Mouse (Mus musculus): Measurements from ENCODE around the gene Cntnap2. TPM values are rescaled to one million over a fixed set of nuclear protein-coding genes. Genes with fewer than 3 reads are reported as not detected.
"Not testable (repeated sequence)": the region's sequence is repeated elsewhere in the genome, so short reads cannot be mapped to it uniquely, and the experiment has no call there.

The Cntnap2 gene
- polyA plus RNA-seq, 1 experiment from 2014 or later, result 6.9 TPM

GRCm38 (mm10) chr6:46502786-46503185 lies 1443.6 kb downstream of the Cntnap2 start:
- H3K4me2 ChIP-seq (ENCODE audit: low read depth), result no peak overlapping the region
- DNase-seq (ENCODE audit: low spot score) (no peak), ATAC-seq (ENCODE audit: insufficient read depth, low FRiP score, low TSS enrichment) (no peak)
- 76% methylated on average over 1 of the region's 1 CpGs for WGBS
- H3K36me3 ChIP-seq (ENCODE audit: control insufficient read depth, insufficient read depth, low read length), result no peaks in the 10 kb centered on the region
- no peak overlapping the region for H3K4me3 ChIP-seq (ENCODE audit: low read depth, low read length)
- no peak overlapping the region for H3K27ac ChIP-seq (ENCODE audit: low read depth, low read length)
- H3K9me3 ChIP-seq (ENCODE audit: control insufficient read depth, low read length), result no peaks in the 10 kb centered on the region
- H3K4me1 ChIP-seq (ENCODE audit: control insufficient read depth, insufficient read depth, low read length), result no peaks in the 10 kb centered on the region
- H3K9ac ChIP-seq (ENCODE audit: low read length), result no peak overlapping the region
- no peaks in the 10 kb centered on the region for H3K27me3 ChIP-seq (ENCODE audit: control insufficient read depth, insufficient read depth, low read length)

GRCm38 (mm10) chr6:46512841-46513240 lies 1453.7 kb downstream of the Cntnap2 start:
- no peaks in the 10 kb centered on the region for H3K9me3 ChIP-seq (ENCODE audit: control insufficient read depth, low read length)
- no peak overlapping the region for H3K9ac ChIP-seq (ENCODE audit: low read length)
- no peaks in the 10 kb centered on the region for H3K4me1 ChIP-seq (ENCODE audit: control insufficient read depth, insufficient read depth, low read length)
- no peak overlapping the region for H3K4me3 ChIP-seq (ENCODE audit: low read depth, low read length)
- no peak for ATAC-seq (ENCODE audit: insufficient read depth, low FRiP score, low TSS enrichment)
- 74% methylated on average over 1 of the region's 1 CpGs for WGBS
- no peak overlapping the region for H3K27ac ChIP-seq (ENCODE audit: low read depth, low read length)
- H3K4me2 ChIP-seq (ENCODE audit: low read depth), result no peak overlapping the region
- no peaks in the 10 kb centered on the region for H3K36me3 ChIP-seq (ENCODE audit: control insufficient read depth, insufficient read depth, low read length)
- DNase-seq (ENCODE audit: low spot score), result no peak
- no peaks in the 10 kb centered on the region for H3K27me3 ChIP-seq (ENCODE audit: control insufficient read depth, insufficient read depth, low read length)

- H3K4me1 ChIP-seq (ENCODE audit: control insufficient read depth, insufficient read depth, low read length); H3K4me2 ChIP-seq (ENCODE audit: low read depth); H3K27me3 ChIP-seq (ENCODE audit: control insufficient read depth, insufficient read depth, low read length); DNase-seq (ENCODE audit: low spot score); H3K27ac ChIP-seq (ENCODE audit: low read depth, low read length); H3K9me3 ChIP-seq (ENCODE audit: control insufficient read depth, low read length); ATAC-seq (ENCODE audit: insufficient read depth, low FRiP score, low TSS enrichment); H3K9ac ChIP-seq (ENCODE audit: low read length); H3K36me3 ChIP-seq (ENCODE audit: control insufficient read depth, insufficient read depth, low read length); H3K4me3 ChIP-seq (ENCODE audit: low read depth, low read length): not testable (repeated sequence)
- 89% methylated on average over 2 of the region's 2 CpGs for WGBS
These were observed 1478.4 kb downstream of the Cntnap2 start for GRCm38 (mm10) chr6:46537586-46537985.

GRCm38 (mm10) chr6:46563470-46563869 lies 1504.3 kb downstream of the Cntnap2 start:
- Histone ChIP-seq H3K27ac (ENCODE audit: low read depth, low read length) (no peak overlapping the region), H3K9me3 (ENCODE audit: control insufficient read depth, low read length) (no peaks in the 10 kb centered on the region), H3K27me3 (ENCODE audit: control insufficient read depth, insufficient read depth, low read length) (no peaks in the 10 kb centered on the region), H3K9ac (ENCODE audit: low read length) (no peak overlapping the region), H3K4me3 (ENCODE audit: low read depth, low read length) (no peak overlapping the region), H3K4me1 (ENCODE audit: control insufficient read depth, insufficient read depth, low read length) (no peaks in the 10 kb centered on the region), H3K36me3 (ENCODE audit: control insufficient read depth, insufficient read depth, low read length) (no peaks in the 10 kb centered on the region), H3K4me2 (ENCODE audit: low read depth) (no peak overlapping the region)
- no peak for DNase-seq (ENCODE audit: low spot score)
- WGBS, result 86% methylated on average over 2 of the region's 2 CpGs
- ATAC-seq (ENCODE audit: insufficient read depth, low FRiP score, low TSS enrichment), result no peak

GRCm38 (mm10) chr6:46575055-46575454 lies 1515.9 kb downstream of the Cntnap2 start:
- H3K9ac ChIP-seq (ENCODE audit: low read length), result no peak overlapping the region
- H3K27ac ChIP-seq (ENCODE audit: low read depth, low read length), result no peak overlapping the region
- H3K36me3 ChIP-seq (ENCODE audit: control insufficient read depth, insufficient read depth, low read length), result no peaks in the 10 kb centered on the region
- H3K4me1 ChIP-seq (ENCODE audit: control insufficient read depth, insufficient read depth, low read length), result no peaks in the 10 kb centered on the region
- DNase-seq (ENCODE audit: low spot score) (no peak), ATAC-seq (ENCODE audit: insufficient read depth, low FRiP score, low TSS enrichment) (no peak)
- H3K4me2 ChIP-seq (ENCODE audit: low read depth), result no peak overlapping the region
- no peaks in the 10 kb centered on the region for H3K9me3 ChIP-seq (ENCODE audit: control insufficient read depth, low read length)
- H3K27me3 ChIP-seq (ENCODE audit: control insufficient read depth, insufficient read depth, low read length), result no peaks in the 10 kb centered on the region
- WGBS, result 61% methylated on average over 3 of the region's 3 CpGs
- no peak overlapping the region for H3K4me3 ChIP-seq (ENCODE audit: low read depth, low read length)

- Histone ChIP-seq H3K36me3 (ENCODE audit: control insufficient read depth, insufficient read depth, low read length) (no peaks in the 10 kb centered on the region), H3K9ac (ENCODE audit: low read length) (no peak overlapping the region), H3K27ac (ENCODE audit: low read depth, low read length) (no peak overlapping the region), H3K27me3 (ENCODE audit: control insufficient read depth, insufficient read depth, low read length) (no peaks in the 10 kb centered on the region), H3K9me3 (ENCODE audit: control insufficient read depth, low read length) (no peaks in the 10 kb centered on the region), H3K4me3 (ENCODE audit: low read depth, low read length) (no peak overlapping the region), H3K4me1 (ENCODE audit: control insufficient read depth, insufficient read depth, low read length) (no peaks in the 10 kb centered on the region), H3K4me2 (ENCODE audit: low read depth) (no peak overlapping the region)
- no peak for ATAC-seq (ENCODE audit: insufficient read depth, low FRiP score, low TSS enrichment)
- DNase-seq (ENCODE audit: low spot score), result no peak
These were observed 1553.2 kb downstream of the Cntnap2 start for GRCm38 (mm10) chr6:46612365-46612764.

GRCm38 (mm10) chr6:46612872-46613271 lies 1553.7 kb downstream of the Cntnap2 start:
- 88% methylated on average over 3 of the region's 3 CpGs for WGBS
- H3K4me1 ChIP-seq (ENCODE audit: control insufficient read depth, insufficient read depth, low read length), result no peaks in the 10 kb centered on the region
- no peak overlapping the region for H3K9ac ChIP-seq (ENCODE audit: low read length)
- H3K9me3 ChIP-seq (ENCODE audit: control insufficient read depth, low read length), result no peaks in the 10 kb centered on the region
- no peaks in the 10 kb centered on the region for H3K36me3 ChIP-seq (ENCODE audit: control insufficient read depth, insufficient read depth, low read length)
- no peak overlapping the region for H3K4me2 ChIP-seq (ENCODE audit: low read depth)
- H3K27me3 ChIP-seq (ENCODE audit: control insufficient read depth, insufficient read depth, low read length), result no peaks in the 10 kb centered on the region
- no peak overlapping the region for H3K27ac ChIP-seq (ENCODE audit: low read depth, low read length)
- ATAC-seq (ENCODE audit: insufficient read depth, low FRiP score, low TSS enrichment), result no peak
- DNase-seq (ENCODE audit: low spot score), result no peak
- H3K4me3 ChIP-seq (ENCODE audit: low read depth, low read length), result no peak overlapping the region

GRCm38 (mm10) chr6:46669018-46669417 lies 1609.9 kb downstream of the Cntnap2 start:
- Histone ChIP-seq H3K27me3 (ENCODE audit: control insufficient read depth, insufficient read depth, low read length) (no peaks in the 10 kb centered on the region), H3K27ac (ENCODE audit: low read depth, low read length) (no peak overlapping the region), H3K4me1 (ENCODE audit: control insufficient read depth, insufficient read depth, low read length) (no peaks in the 10 kb centered on the region), H3K36me3 (ENCODE audit: control insufficient read depth, insufficient read depth, low read length) (no peaks in the 10 kb centered on the region), H3K9me3 (ENCODE audit: control insufficient read depth, low read length) (no peaks in the 10 kb centered on the region), H3K4me2 (ENCODE audit: low read depth) (no peak overlapping the region), H3K9ac (ENCODE audit: low read length) (no peak overlapping the region), H3K4me3 (ENCODE audit: low read depth, low read length) (no peak overlapping the region)
- no peak for DNase-seq (ENCODE audit: low spot score)
- ATAC-seq (ENCODE audit: insufficient read depth, low FRiP score, low TSS enrichment), result no peak
- 92% methylated on average over 1 of the region's 1 CpGs for WGBS

GRCm38 (mm10) chr6:46675081-46675480 lies 1615.9 kb downstream of the Cntnap2 start:
- Histone ChIP-seq H3K4me1 (ENCODE audit: control insufficient read depth, insufficient read depth, low read length) (no peaks in the 10 kb centered on the region), H3K36me3 (ENCODE audit: control insufficient read depth, insufficient read depth, low read length) (no peaks in the 10 kb centered on the region), H3K9ac (ENCODE audit: low read length) (no peak overlapping the region), H3K27me3 (ENCODE audit: control insufficient read depth, insufficient read depth, low read length) (no peaks in the 10 kb centered on the region), H3K27ac (ENCODE audit: low read depth, low read length) (no peak overlapping the region), H3K9me3 (ENCODE audit: control insufficient read depth, low read length) (no peaks in the 10 kb centered on the region), H3K4me3 (ENCODE audit: low read depth, low read length) (no peak overlapping the region), H3K4me2 (ENCODE audit: low read depth) (no peak overlapping the region)
- no peak for ATAC-seq (ENCODE audit: insufficient read depth, low FRiP score, low TSS enrichment)
- WGBS, result 69% methylated on average over 2 of the region's 2 CpGs
- no peak for DNase-seq (ENCODE audit: low spot score)

Data from neural tube, embryonic 11.5 days (tissue).